Mouse (Mus musculus) spleen, adult 2 months (tissue): ENCODE data around the gene Stpg3. TPM values are rescaled to one million over a fixed set of nuclear protein-coding genes. Genes with fewer than 3 reads are reported as not detected.
A peak's percentile ranks its signal among the peaks of the same experiment; 100 is the strongest.
"Not testable (repeated sequence)": the region's sequence is repeated elsewhere in the genome, so short reads cannot be mapped to it uniquely, and the experiment has no call there.

ENCODE experiments used
- DNase-seq, 2 experiments: peaks; one replicate each; pipeline versions ENCODE4 v3.0.0 to v3.0.0-alpha.2; 2012 to 2021; ENCODE audit warnings: low spot score in 2 of 2, low read depth in 1 of 2
- H3K27ac ChIP-seq: fragments of 200-500 bp; 2 replicates; pipeline ENCODE4 v1.5.1; 2012; ENCODE audit warnings: low read length, inconsistent platforms; ENCODE audit not compliant: insufficient read depth
- H3K27me3 ChIP-seq: fragments of 200-500 bp; 2 replicates; pipeline ENCODE4 v1.6.1; 2012; ENCODE audit warnings: mild to moderate bottlenecking, moderate library complexity, low read length, inconsistent platforms; ENCODE audit not compliant: control insufficient read depth, insufficient read depth
- H3K36me3 ChIP-seq: fragments of 200-500 bp; 2 replicates; pipeline ENCODE4 v1.6.1; 2012; ENCODE audit warnings: mild to moderate bottlenecking, low read length, inconsistent platforms; ENCODE audit not compliant: control insufficient read depth, insufficient read depth
- H3K4me1 ChIP-seq: fragments of 200-500 bp; 2 replicates; pipeline ENCODE4 v1.6.1; 2011; ENCODE audit warnings: inconsistent platforms; ENCODE audit not compliant: control insufficient read depth, insufficient read depth, insufficient read length
- H3K4me3 ChIP-seq: fragments of 200-500 bp; 2 replicates; pipeline ENCODE4 v1.5.1; 2011; ENCODE audit warnings: mild to moderate bottlenecking, inconsistent platforms; ENCODE audit not compliant: insufficient read depth, insufficient read length; ENCODE audit errors: extremely low read depth
- CTCF ChIP-seq: fragments of 200-500 bp; IDR thresholded peaks from 2 replicates; pipeline ENCODE4 v1.5.1; 2011; ENCODE audit warnings: mild to moderate bottlenecking, inconsistent platforms; ENCODE audit not compliant: insufficient read depth, insufficient read length, insufficient replicate concordance; ENCODE audit errors: extremely low read depth
- POLR2A ChIP-seq: fragments of 200-500 bp; IDR thresholded peaks from 2 replicates; pipeline ENCODE4 v1.6.1; 2011; ENCODE audit warnings: low read depth, low read length, inconsistent platforms
- WGBS: fragments of 180-500 bp; shearing (Covaris S2); methylation state at CpG from one replicate; pipeline ENCODE4 v1.1.7; 2018; 5-methylcytosine and 5-hydroxymethylcytosine counted together
- polyA plus RNA-seq: library from polyadenylated mRNA; depleted of rRNA; stranded (reverse); fragments of >200 nt; gene quantifications from 2 replicates; pipeline ENCODE4 v1.2.3, GENCODE M21; 2012; rRNA removed

The Stpg3 gene
- 0.05 TPM in 1 of 2 replicates, not detected in the other for polyA plus RNA-seq

- no peak for TF ChIP-seq CTCF
- no peak for TF ChIP-seq POLR2A
- peaks cover 2% of the 10 kb centered on the region; the same call in 1 of the 2 replicates for H3K36me3 ChIP-seq
- H3K4me3 ChIP-seq, result no peak within 1 kb of the TSS
- DNase-seq, result no peak
- H3K27me3 ChIP-seq, result no peaks in the 10 kb centered on the region
- no peak within 1 kb of the TSS for H3K27ac ChIP-seq
- WGBS, result 81% methylated on average over 3 of the region's 3 CpGs
- H3K4me1 ChIP-seq, result peaks cover 9% of the 10 kb centered on the region; the same call in 1 of the 2 replicates
Measured at GRCm38 (mm10) chr2:25214444-25214843, at the start of gene Stpg3. TSS of gene Stpg3 (minus strand) at chr2:25214637.

- Histone ChIP-seq H3K4me3 (peak overlapping the region; percentile 71; the same call in 1 of the 2 replicates), H3K36me3 (no peaks in the 10 kb centered on the region; the same call in 1 of the 2 replicates), H3K27ac (no peak overlapping the region), H3K4me1 (peaks cover 20% of the 10 kb centered on the region), H3K27me3 (no peaks in the 10 kb centered on the region)
- no peak for TF ChIP-seq CTCF
- TF ChIP-seq POLR2A, result no peak
- DNase-seq, result no peak
- 52% methylated on average over 12 of the region's 12 CpGs for WGBS
Measured at GRCm38 (mm10) chr2:25263623-25264285, 49.3 kb upstream of the Stpg3 start.

GRCm38 (mm10) chr2:25262795-25263622, 48.6 kb upstream of the Stpg3 start:
- under 1% methylated on average over 82 of the region's 82 CpGs for WGBS
- H3K4me3 ChIP-seq, result peak overlapping the region; percentile 71
- H3K27me3 ChIP-seq, result no peaks in the 10 kb centered on the region
- DNase-seq, result peak in 1 of 2 experiments; percentile 33
- TF ChIP-seq POLR2A (no peak), CTCF (no peak)
- peak overlapping the region; percentile 65 for H3K27ac ChIP-seq
- H3K36me3 ChIP-seq, result no peaks in the 10 kb centered on the region
- H3K4me1 ChIP-seq, result peaks cover 20% of the 10 kb centered on the region

GRCm38 (mm10) chr2:25262291-25262767, 47.9 kb upstream of the Stpg3 start, which contains the start of gene Tprn:
TSS of gene Tprn (plus strand) at chr2:25262618.
- peak; percentile 94 to 97 for DNase-seq
- peak within 1 kb of the TSS; percentile 65 for H3K27ac ChIP-seq
- no peaks in the 10 kb centered on the region for H3K27me3 ChIP-seq
- WGBS, result under 1% methylated on average over 39 of the region's 39 CpGs
- H3K4me3 ChIP-seq, result peak within 1 kb of the TSS; percentile 71
- TF ChIP-seq CTCF (no peak), POLR2A (peak; percentile 45; the same call in 1 of the 2 replicates)
- H3K4me1 ChIP-seq, result peaks cover 20% of the 10 kb centered on the region
- H3K36me3 ChIP-seq, result no peaks in the 10 kb centered on the region

DNA sequence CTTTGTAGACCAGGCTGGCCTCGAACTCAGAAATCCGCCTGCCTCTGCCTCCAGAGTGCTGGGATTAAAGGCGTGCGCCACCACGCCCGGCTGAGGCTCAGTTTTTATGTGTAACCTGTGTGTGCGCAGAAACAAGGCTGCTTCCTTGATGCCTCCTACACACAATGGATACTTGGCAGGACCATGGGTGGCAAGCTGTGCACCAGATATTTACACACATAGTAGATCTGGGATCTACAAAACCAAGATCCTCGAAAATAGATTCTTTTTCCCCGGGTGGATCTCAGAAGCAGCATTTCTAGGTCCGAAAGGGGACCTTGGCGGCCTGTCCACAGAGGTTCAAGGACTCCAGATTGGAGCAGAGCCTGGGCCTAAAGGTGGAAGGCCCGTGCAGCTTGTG, 47.4 kb upstream of the Stpg3 start:
- no peak for DNase-seq
- H3K4me3 ChIP-seq, result peak overlapping the region; percentile 39
- 0 out of 2 replicates have a peak overlapping the region, but pooled peaks have one; percentile 12 for H3K27ac ChIP-seq
- H3K4me1 ChIP-seq, result peaks cover 20% of the 10 kb centered on the region
- no peaks in the 10 kb centered on the region for H3K27me3 ChIP-seq
- 54% methylated on average over 12 of the region's 12 CpGs for WGBS
- no peaks in the 10 kb centered on the region for H3K36me3 ChIP-seq
- TF ChIP-seq CTCF (no peak), POLR2A (no peak)

DNA sequence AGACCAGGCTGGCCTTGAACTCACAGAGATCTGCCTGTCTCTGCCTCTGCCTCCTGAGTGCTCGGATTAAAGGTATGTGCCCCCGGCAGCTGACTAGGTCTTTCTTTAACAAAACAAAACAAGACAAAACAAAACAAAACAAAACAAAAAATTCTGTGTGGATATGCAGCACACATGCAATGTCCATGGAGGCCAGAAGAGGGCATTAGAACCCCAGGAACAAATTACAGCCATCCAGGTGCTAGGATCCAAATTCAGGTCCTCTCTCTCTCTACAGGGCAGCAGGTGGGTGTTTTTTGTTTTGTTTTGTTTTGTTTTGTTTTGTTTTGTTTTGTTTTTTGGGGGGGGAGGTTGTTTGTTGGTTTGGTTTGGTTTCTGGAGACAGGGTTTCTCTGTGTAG, 44.5 kb upstream of the Stpg3 start:
- Histone ChIP-seq H3K4me1 (peaks cover 18% of the 10 kb centered on the region), H3K36me3 (no peaks in the 10 kb centered on the region), H3K27ac (no peak overlapping the region), H3K27me3 (no peaks in the 10 kb centered on the region), H3K4me3 (no peak overlapping the region)
- TF ChIP-seq POLR2A (no peak), CTCF (peak; percentile 22; the same call in 1 of the 2 replicates)
- 82% methylated on average over 2 of the region's 2 CpGs for WGBS
- no peak for DNase-seq

GRCm38 (mm10) chr2:25257250-25257649, 42.8 kb upstream of the Stpg3 start:
- H3K27ac ChIP-seq, H3K27me3 ChIP-seq, DNase-seq, H3K4me3 ChIP-seq, H3K4me1 ChIP-seq, H3K36me3 ChIP-seq: not testable (repeated sequence)
- 82% methylated on average over 5 of the region's 5 CpGs for WGBS
